Mouse (Mus musculus) heart, adult 2 months (tissue): ENCODE results near the gene Olfr765.
"Not testable (repeated sequence)": the region's sequence is repeated elsewhere in the genome, so short reads cannot be mapped to it uniquely, and the experiment has no call there.

Experiments used
- CTCF ChIP-seq: fragments of 200-600 bp; IDR thresholded peaks from 2 replicates; pipeline ENCODE4 v1.8.1; 2022; ENCODE audit warnings: antibody characterized with exemption, mild to moderate bottlenecking, moderate library complexity
- EP300 ChIP-seq: fragments of 200-500 bp; IDR thresholded peaks from 2 replicates; pipeline ENCODE4 v1.6.1; 2011; ENCODE audit warnings: low read depth, low read length, control low read depth; ENCODE audit not compliant: insufficient read depth
- POLR2A ChIP-seq: fragments of 200-500 bp; IDR thresholded peaks from 2 replicates; pipeline ENCODE4 v1.6.1; 2011; ENCODE audit warnings: mild to moderate bottlenecking, low read depth, low read length, control low read depth; ENCODE audit not compliant: insufficient read depth

DNA sequence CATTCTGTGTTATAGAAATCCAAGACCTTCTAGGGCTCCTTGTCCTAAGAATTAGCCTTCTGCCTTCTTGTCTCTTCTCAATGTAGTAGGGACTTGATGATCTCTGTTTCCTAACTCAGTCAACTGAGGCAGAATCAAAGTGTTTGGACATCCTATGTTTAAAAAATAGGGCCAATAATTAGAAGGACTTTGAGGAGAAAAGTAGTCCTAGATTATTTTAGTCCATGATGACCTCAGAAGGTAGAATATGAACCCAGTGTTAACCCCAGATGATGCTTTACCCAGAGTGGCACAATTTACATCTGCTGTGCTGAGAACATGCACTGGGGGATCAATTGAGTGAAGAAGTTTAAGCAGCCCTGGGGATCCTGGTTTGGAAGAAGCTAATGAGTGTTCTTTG lies at the start of gene Olfr765:
- TF ChIP-seq POLR2A, CTCF, EP300: not testable (repeated sequence)
